Mouse (Mus musculus) bone marrow macrophage, adult 2 months (primary cell): ENCODE measurements around the gene Ddx58. TPM values are rescaled to one million over a fixed set of nuclear protein-coding genes. Genes with fewer than 3 reads are reported as not detected.

Experiments used
- H3K27ac ChIP-seq: 2 replicates; pipeline ENCODE4 v1.5.1; 2012; ENCODE audit warnings: low read depth, low read length; ENCODE audit not compliant: insufficient read depth
- H3K4me1 ChIP-seq: 2 replicates; pipeline ENCODE4 v1.6.1; 2012; ENCODE audit warnings: low read length; ENCODE audit not compliant: control insufficient read depth, insufficient read depth
- H3K4me3 ChIP-seq: 2 replicates; pipeline ENCODE4 v1.5.1; 2012; ENCODE audit warnings: mild to moderate bottlenecking, low read length, moderate library complexity; ENCODE audit not compliant: insufficient read depth
- CTCF ChIP-seq: IDR thresholded peaks from 2 replicates; pipeline ENCODE4 v1.5.1; 2012; ENCODE audit warnings: low read depth, mild to moderate bottlenecking, low read length, moderate library complexity
- POLR2A ChIP-seq: IDR thresholded peaks from 2 replicates; pipeline ENCODE4 v1.6.1; 2012; ENCODE audit warnings: mild to moderate bottlenecking, low read depth, low read length, borderline replicate concordance
- polyA plus RNA-seq: library from polyadenylated mRNA; stranded (reverse); fragments of >200 nt; gene quantifications from 2 replicates; pipeline ENCODE4 v1.2.4, GENCODE M21; 2012; ENCODE audit not compliant: missing spikeins, insufficient read depth, insufficient read length

Ddx58 gene
- polyA plus RNA-seq, 1 experiment = 91.2 TPM

GRCm38 (mm10) chr4:40184470-40184869 is 55.2 kb downstream of the Ddx58 start:
- Histone ChIP-seq H3K27ac (no peak overlapping the region), H3K4me1 (no peaks in the 10 kb centered on the region), H3K4me3 (no peak overlapping the region)
- TF ChIP-seq CTCF (no peak), POLR2A (no peak)

- Histone ChIP-seq H3K27ac (no peak overlapping the region), H3K4me3 (no peak overlapping the region), H3K4me1 (no peaks in the 10 kb centered on the region)
- no peak for TF ChIP-seq CTCF
- TF ChIP-seq POLR2A = no peak
Observed at GRCm38 (mm10) chr4:40183781-40184180, 55.8 kb downstream of the Ddx58 start.

GRCm38 (mm10) chr4:40182651-40183320 is 56.8 kb downstream of the Ddx58 start:
- Histone ChIP-seq H3K4me1 (no peaks in the 10 kb centered on the region), H3K4me3 (no peak overlapping the region), H3K27ac (no peak overlapping the region)
- TF ChIP-seq POLR2A = no peak
- peak; percentile 67 for TF ChIP-seq CTCF

GRCm38 (mm10) chr4:40181681-40182080 is 57.9 kb downstream of the Ddx58 start:
- no peak for TF ChIP-seq CTCF
- TF ChIP-seq POLR2A = no peak
- H3K4me3 ChIP-seq = no peak overlapping the region
- no peak overlapping the region for H3K27ac ChIP-seq
- no peaks in the 10 kb centered on the region for H3K4me1 ChIP-seq

GRCm38 (mm10) chr4:40180046-40180445 is 59.6 kb downstream of the Ddx58 start:
- TF ChIP-seq CTCF = no peak
- TF ChIP-seq POLR2A = no peak
- H3K4me1 ChIP-seq = no peaks in the 10 kb centered on the region
- H3K27ac ChIP-seq = no peak overlapping the region
- H3K4me3 ChIP-seq = no peak overlapping the region

- Histone ChIP-seq H3K27ac (no peak overlapping the region), H3K4me3 (no peak overlapping the region), H3K4me1 (peaks cover 8% of the 10 kb centered on the region)
- TF ChIP-seq CTCF (no peak), POLR2A (no peak)
Observed at GRCm38 (mm10) chr4:40178584-40178983, 61.0 kb downstream of the Ddx58 start.

- no peak overlapping the region for H3K4me3 ChIP-seq
- no peak overlapping the region for H3K27ac ChIP-seq
- TF ChIP-seq POLR2A (no peak), CTCF (no peak)
- H3K4me1 ChIP-seq = peaks cover 8% of the 10 kb centered on the region
Observed at GRCm38 (mm10) chr4:40174321-40174720, 65.3 kb downstream of the Ddx58 start.

- TF ChIP-seq CTCF (no peak), POLR2A (no peak)
- Histone ChIP-seq H3K4me3 (no peak overlapping the region), H3K27ac (no peak overlapping the region), H3K4me1 (peaks cover 8% of the 10 kb centered on the region)
Observed at GRCm38 (mm10) chr4:40172336-40172735, 67.3 kb downstream of the Ddx58 start.

- H3K4me1 ChIP-seq = peaks cover 8% of the 10 kb centered on the region
- H3K4me3 ChIP-seq = no peak overlapping the region
- TF ChIP-seq POLR2A = no peak
- no peak overlapping the region for H3K27ac ChIP-seq
Observed at GRCm38 (mm10) chr4:40171477-40171876, 68.2 kb downstream of the Ddx58 start.

- Histone ChIP-seq H3K4me3 (no peak overlapping the region), H3K4me1 (no peaks in the 10 kb centered on the region), H3K27ac (no peak overlapping the region)
- TF ChIP-seq POLR2A (no peak), CTCF (no peak)
Observed at GRCm38 (mm10) chr4:40163646-40164045, 76.0 kb downstream of the Ddx58 start.
